Mouse (Mus musculus) liver, adult 2 months (tissue): ENCODE data around the gene Mrgpra3. TPM values are rescaled to one million over a fixed set of nuclear protein-coding genes. Genes with fewer than 3 reads are reported as not detected.

Experiments
- DNase-seq: peaks from one replicate; pipeline ENCODE4 v3.0.0-alpha.2; 2011; ENCODE audit warnings: low read depth, low spot score; ENCODE audit errors: extremely low read depth
- H3K27ac ChIP-seq: fragments of 200-500 bp; replicated peaks from 2 replicates; pipeline ENCODE4 v1.5.1; 2012; ENCODE audit warnings: low read depth, mild to moderate bottlenecking, control low read depth, inconsistent platforms, low read length; ENCODE audit not compliant: insufficient read depth
- H3K27me3 ChIP-seq: fragments of 200-500 bp; 2 replicates; pipeline ENCODE4 v1.6.1; 2012; ENCODE audit warnings: mild to moderate bottlenecking, moderate library complexity, low read length, inconsistent platforms; ENCODE audit not compliant: control insufficient read depth, insufficient read depth
- H3K36me3 ChIP-seq: fragments of 200-500 bp; 2 replicates; pipeline ENCODE4 v1.6.1; 2012; ENCODE audit warnings: low read length, inconsistent platforms; ENCODE audit not compliant: control insufficient read depth, insufficient read depth
- H3K4me1 ChIP-seq: fragments of 200-500 bp; 2 replicates; pipeline ENCODE4 v1.6.1; 2011; ENCODE audit warnings: low read length; ENCODE audit not compliant: control insufficient read depth, insufficient read depth
- H3K4me3 ChIP-seq: fragments of 200-500 bp; 2 replicates; pipeline ENCODE4 v1.5.1; 2011; ENCODE audit warnings: low read depth, mild to moderate bottlenecking, control low read depth, low read length, moderate library complexity; ENCODE audit not compliant: insufficient read depth
- H3K79me2 ChIP-seq: fragments of 200-500 bp; 2 replicates; pipeline ENCODE4 v1.6.1; 2012; ENCODE audit warnings: inconsistent platforms, mild to moderate bottlenecking, low read length, moderate library complexity; ENCODE audit not compliant: control insufficient read depth, insufficient read depth
- H3K9ac ChIP-seq: fragments of 200-500 bp; 2 replicates; pipeline ENCODE4 v1.6.1; 2012; ENCODE audit warnings: low read depth, mild to moderate bottlenecking, control low read depth, inconsistent platforms, low read length
- CTCF ChIP-seq: fragments of 200-500 bp; IDR thresholded peaks from 2 replicates; pipeline ENCODE4 v1.5.1; 2011; ENCODE audit warnings: low read depth, low read length, control low read depth
- POLR2A ChIP-seq: fragments of 200-500 bp; IDR thresholded peaks from 2 replicates; pipeline ENCODE4 v1.6.1; 2011; ENCODE audit warnings: low read length, control low read depth; ENCODE audit not compliant: insufficient read depth; ENCODE audit errors: extremely low read depth
- WGBS: fragments of 180-500 bp; shearing (Covaris S2); methylation state at CpG from one replicate; pipeline ENCODE4 v1.1.7; 2018; 5-methylcytosine and 5-hydroxymethylcytosine counted together
- polyA plus RNA-seq: library from polyadenylated mRNA; depleted of rRNA; stranded (reverse); fragments of >200 nt; gene quantifications from 2 replicates; pipeline ENCODE4 v1.2.3, GENCODE M21; 2012; rRNA removed
- total RNA-seq: library from RNA; depleted of rRNA; stranded (reverse); fragments of >200 nt; gene quantifications from 2 replicates; pipeline ENCODE4 v1.2.3, GENCODE M21; 2014; rRNA removed

Gene Mrgpra3
- total RNA-seq (not detected in 2 replicates), polyA plus RNA-seq (not detected in 2 replicates)

DNA sequence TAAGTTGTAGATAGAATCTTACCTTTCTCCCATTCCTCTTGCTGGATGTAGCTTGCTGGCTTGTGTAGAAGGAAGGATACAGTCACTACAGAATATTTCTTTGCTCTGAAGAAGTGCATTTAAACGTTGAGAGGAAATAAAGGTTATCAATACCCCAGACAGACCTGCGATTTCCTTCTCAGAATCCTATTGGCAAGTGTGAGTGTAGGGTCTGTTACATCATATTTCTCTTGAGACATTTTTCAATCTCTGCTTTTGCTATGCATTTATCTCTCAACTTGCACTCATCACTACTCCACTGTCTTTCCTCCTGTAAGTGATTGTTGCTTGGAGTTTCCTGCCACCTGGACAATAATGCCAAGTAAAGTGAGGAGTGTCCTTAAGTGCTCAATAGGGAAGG, at the start of gene Mrgpra3:
TSS of gene Mrgpra3 (minus strand) at position 101 of the 400 bp plus-strand sequence.
- Histone ChIP-seq H3K4me1 (no peaks in the 10 kb centered on the region), H3K79me2 (no peaks in the 10 kb centered on the region), H3K27me3 (no peaks in the 10 kb centered on the region), H3K9ac (no peak within 1 kb of the TSS), H3K4me3 (no peak within 1 kb of the TSS), H3K36me3 (no peaks in the 10 kb centered on the region), H3K27ac (no peak within 1 kb of the TSS)
- no peak for TF ChIP-seq CTCF
- TF ChIP-seq POLR2A: no peak
- 59% methylated on average over 2 of the region's 2 CpGs for WGBS
- DNase-seq: no peak

Other genes starting within 250 kb of the Mrgpra3 start
- not detected in 2 replicates for gene Mrgpra1, start 247.1 kb downstream of the Mrgpra3 start, total RNA-seq
- not detected in 2 replicates for gene Mrgpra1, start 247.1 kb downstream of the Mrgpra3 start, polyA plus RNA-seq
- not detected in 2 replicates for gene Mrgpra2a, start 149.2 kb downstream of the Mrgpra3 start, total RNA-seq
- not detected in 2 replicates for gene Mrgpra2a, start 149.2 kb downstream of the Mrgpra3 start, polyA plus RNA-seq
- not detected in 2 replicates for gene Mrgpra2b, start 72.5 kb downstream of the Mrgpra3 start, total RNA-seq
- not detected in 2 replicates for gene Mrgpra2b, start 72.5 kb downstream of the Mrgpra3 start, polyA plus RNA-seq